Mouse (Mus musculus): ENCODE measurements around the gene Gm3696.
"Not testable (repeated sequence)": the region's sequence is repeated elsewhere in the genome, so short reads cannot be mapped to it uniquely, and the experiment has no call there.

Gm3696 gene

DNA sequence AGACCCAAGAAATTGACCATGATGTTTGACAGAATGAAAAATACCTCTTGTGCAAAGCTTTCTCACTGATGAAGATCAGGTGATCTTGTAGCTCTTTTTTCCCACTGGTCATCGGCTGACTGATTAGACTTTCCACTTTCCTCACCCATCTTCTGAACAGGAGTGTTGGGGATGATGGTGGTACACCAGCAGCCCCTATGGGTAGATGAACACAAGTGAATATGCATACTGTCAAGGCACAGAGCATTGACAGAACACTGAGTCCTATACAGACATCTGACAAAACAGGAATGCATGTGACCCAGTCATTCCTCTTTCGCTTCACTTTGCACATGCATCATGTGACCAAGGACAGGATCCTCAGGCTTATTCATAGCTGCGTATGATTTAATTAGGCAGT is at the start of gene Gm3696:
Gm3696 (minus strand) TSS at position 101 of the 400 bp plus-strand sequence.
- DNase-seq (ENCODE audit: low spot score in 2 of 2): not testable (repeated sequence)

DNA sequence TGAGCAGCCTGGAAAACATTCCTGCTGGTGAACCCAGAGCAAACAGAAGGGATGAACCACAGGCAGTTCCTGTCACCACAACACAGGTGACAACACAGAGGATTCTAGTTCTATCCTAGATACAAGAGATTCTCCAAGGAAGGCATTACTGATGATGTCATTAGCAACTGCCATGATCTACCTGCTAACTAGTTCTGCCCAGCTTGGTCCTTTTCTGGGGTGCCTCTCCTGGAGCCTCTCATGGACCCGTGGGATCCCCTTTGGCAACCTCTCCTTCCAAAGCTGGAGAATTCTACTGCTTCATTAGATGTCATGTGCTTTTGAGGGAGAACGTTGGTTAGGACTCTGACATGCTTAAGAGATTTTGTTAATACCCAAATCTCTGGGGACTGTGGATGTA is 24.9 kb upstream of the Gm3696 start, which contains the start of gene Gm6676:
Gm6676 (minus strand) TSS at position 101 of the 400 bp plus-strand sequence.
- DNase-seq (ENCODE audit: low spot score in 2 of 2): not testable (repeated sequence)

DNA sequence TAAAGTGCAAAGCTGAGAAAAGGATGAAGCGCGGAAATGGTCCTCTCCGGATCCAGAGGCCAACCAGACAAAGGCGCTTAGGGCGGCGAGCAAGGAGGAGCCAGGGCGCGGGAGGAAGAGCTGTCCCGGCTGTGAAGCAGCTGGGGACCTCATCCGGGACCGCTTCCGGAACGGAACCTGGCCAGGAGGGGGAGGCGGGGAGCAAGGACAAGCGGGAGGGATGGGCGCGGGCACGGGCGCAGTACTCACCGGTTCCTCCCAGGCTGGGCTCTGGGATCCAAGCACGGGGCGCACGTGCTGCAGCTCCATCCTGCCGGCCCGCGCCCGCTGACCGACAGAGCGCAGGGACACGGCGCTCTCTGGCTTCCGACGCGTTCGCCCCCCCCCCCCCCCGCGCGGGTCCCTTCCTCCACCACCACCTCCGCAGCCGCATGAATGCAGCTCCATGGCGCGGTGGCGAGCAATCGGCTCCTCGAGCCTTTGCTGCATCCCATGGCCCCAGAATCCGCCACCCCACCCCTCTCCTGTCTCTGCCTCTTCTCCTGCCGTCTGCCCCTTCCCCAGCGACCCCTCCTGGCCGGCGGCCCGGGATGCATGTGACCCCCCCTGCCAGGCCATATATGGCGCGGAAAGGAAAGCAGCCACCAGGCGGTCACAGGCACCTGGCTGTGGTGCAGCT is 4.8 kb upstream of the Gm3696 start:
- peak in 1 of 2 experiments; percentile 0 for DNase-seq (ENCODE audit: low spot score in 2 of 2)

DNA sequence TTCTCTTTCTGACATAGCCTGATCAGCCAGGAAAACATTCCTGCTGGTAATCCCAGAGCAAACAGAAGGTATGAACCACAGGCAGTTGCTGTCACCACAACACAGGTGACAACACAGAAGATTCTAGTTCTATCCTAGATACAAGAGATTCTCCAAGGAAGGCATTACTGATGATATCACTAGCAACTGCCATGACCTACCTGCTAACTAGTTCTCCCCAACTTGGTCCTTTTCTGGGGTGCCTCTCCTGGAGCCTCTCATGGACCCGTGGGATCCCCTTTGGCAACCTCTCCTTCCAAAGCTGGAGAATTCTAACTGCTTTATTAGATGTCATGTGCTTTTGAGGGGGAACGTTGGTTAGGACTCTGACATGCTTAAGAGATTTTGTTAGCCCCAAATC is 55.6 kb downstream of the Gm3696 start, which contains the start of gene Gm3685:
Gm3685 (minus strand) TSS at position 101 of the 400 bp plus-strand sequence.
- DNase-seq (ENCODE audit: low spot score in 2 of 2): not testable (repeated sequence)
